Mouse (Mus musculus) neural tube, embryonic 15.5 days (tissue): Measurements from ENCODE around the gene Cenpo. TPM values are rescaled to one million over a fixed set of nuclear protein-coding genes. Genes with fewer than 3 reads are reported as not detected.

ENCODE experiments used
- ATAC-seq: fragments of 200-750 bp; cut with Nextera tagmentation; 2 replicates; pipeline ENCODE4 v1.8.0; 2017; ENCODE audit warnings: mild to moderate bottlenecking, moderate TSS enrichment, moderate library complexity; ENCODE audit not compliant: low FRiP score
- H3K27ac ChIP-seq: fragments of 300-500 bp; sonication (generic); replicated peaks from 2 replicates; pipeline ENCODE4 v1.5.1; 2015; ENCODE audit warnings: mild to moderate bottlenecking, inconsistent platforms
- H3K27me3 ChIP-seq: fragments of 300-500 bp; sonication (generic); replicated peaks from 2 replicates; pipeline ENCODE4 v1.6.1; 2015; ENCODE audit warnings: inconsistent platforms
- H3K36me3 ChIP-seq: fragments of 300-500 bp; sonication (generic); 2 replicates; pipeline ENCODE4 v1.6.1; 2015; ENCODE audit warnings: inconsistent platforms
- H3K4me1 ChIP-seq: fragments of 300-500 bp; sonication (generic); 2 replicates; pipeline ENCODE4 v1.6.1; 2015; ENCODE audit warnings: inconsistent platforms
- H3K4me2 ChIP-seq: fragments of 300-500 bp; sonication (generic); 2 replicates; pipeline ENCODE4 v1.6.1; 2015; ENCODE audit warnings: inconsistent platforms, mild to moderate bottlenecking, moderate library complexity
- H3K4me3 ChIP-seq: fragments of 300-500 bp; sonication (generic); replicated peaks from 2 replicates; pipeline ENCODE4 v1.5.1; 2015; ENCODE audit warnings: mild to moderate bottlenecking, inconsistent platforms
- H3K9ac ChIP-seq: fragments of 300-500 bp; sonication (generic); replicated peaks from 2 replicates; pipeline ENCODE4 v1.6.1; 2015; ENCODE audit warnings: mild to moderate bottlenecking, inconsistent platforms
- H3K9me3 ChIP-seq: fragments of 300-500 bp; sonication (generic); replicated peaks from 2 replicates; pipeline ENCODE4 v1.6.1; 2016; ENCODE audit warnings: inconsistent platforms
- WGBS: fragments of 180-500 bp; shearing (Covaris S2); methylation state at CpG from one replicate; pipeline ENCODE4 v1.1.7; 2015; ENCODE audit warnings: mixed read lengths; 5-methylcytosine and 5-hydroxymethylcytosine counted together
- polyA plus RNA-seq: library from polyadenylated mRNA; unstranded; fragments of >200 nt; fragmentation: Nextera tagmentation; extraction: Ambion mirVana; gene quantifications from 2 replicates; pipeline ENCODE4 v1.2.1, GENCODE M21; 2015

Gene Cenpo
- polyA plus RNA-seq, 1 experiment from 2014 or later, result 8.5 TPM

DNA sequence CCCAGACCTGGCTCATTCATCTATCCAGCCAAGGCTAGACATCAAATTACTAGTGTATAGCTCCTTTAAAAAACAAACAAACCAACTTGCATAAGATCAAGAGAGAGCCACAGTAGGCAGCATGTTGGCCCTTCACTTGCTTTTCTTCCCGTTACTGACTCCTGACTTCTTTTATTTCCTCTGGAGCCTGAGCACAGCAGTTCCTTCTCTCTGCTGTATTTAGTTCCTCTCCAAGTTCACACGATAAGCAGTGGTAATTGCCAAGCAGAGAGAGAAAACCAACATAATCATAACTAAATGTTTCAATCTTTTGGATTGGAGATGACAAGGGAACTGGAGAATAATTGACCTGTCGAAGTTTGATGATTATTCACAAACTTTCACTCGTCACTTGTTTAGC lies 1.3 kb downstream of the Cenpo start:
- H3K9me3 ChIP-seq, result no peaks in the 10 kb centered on the region
- H3K4me1 ChIP-seq, result peaks cover 19% of the 10 kb centered on the region
- H3K36me3 ChIP-seq, result peaks cover 7% of the 10 kb centered on the region
- H3K27ac ChIP-seq, result no peak overlapping the region
- H3K9ac ChIP-seq, result no peak overlapping the region; the same call in 1 of the 2 replicates
- WGBS, result 60% methylated on average over 4 of the region's 4 CpGs
- no peak overlapping the region for H3K4me3 ChIP-seq
- H3K27me3 ChIP-seq, result no peaks in the 10 kb centered on the region
- ATAC-seq, result no peak
- peak overlapping the region; percentile 86 for H3K4me2 ChIP-seq

DNA sequence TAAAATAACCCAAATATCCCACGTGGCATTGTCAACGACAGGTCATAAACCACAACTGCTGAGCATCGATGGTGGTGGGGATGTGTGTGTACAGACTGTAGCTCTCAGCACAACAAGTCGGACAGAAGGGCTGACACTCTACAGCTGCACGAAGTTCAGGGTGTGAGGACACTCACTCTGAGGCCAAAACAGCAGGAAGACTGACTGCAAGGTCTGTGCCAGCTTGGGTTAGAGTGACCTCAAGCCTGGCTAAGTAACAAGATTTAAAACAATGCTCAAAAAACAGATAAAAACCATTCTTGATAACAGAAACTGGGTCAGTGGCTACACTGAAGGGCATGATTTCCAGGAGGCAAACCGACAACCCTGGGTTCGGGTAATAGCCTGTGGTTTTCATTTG lies 3.9 kb downstream of the Cenpo start:
- Histone ChIP-seq H3K9ac (no peak overlapping the region), H3K36me3 (peaks cover 15% of the 10 kb centered on the region), H3K9me3 (no peaks in the 10 kb centered on the region), H3K4me3 (no peak overlapping the region), H3K4me2 (no peak overlapping the region), H3K27ac (no peak overlapping the region), H3K4me1 (peaks cover 19% of the 10 kb centered on the region), H3K27me3 (no peaks in the 10 kb centered on the region)
- 93% methylated on average over 7 of the region's 7 CpGs for WGBS
- no peak for ATAC-seq

DNA sequence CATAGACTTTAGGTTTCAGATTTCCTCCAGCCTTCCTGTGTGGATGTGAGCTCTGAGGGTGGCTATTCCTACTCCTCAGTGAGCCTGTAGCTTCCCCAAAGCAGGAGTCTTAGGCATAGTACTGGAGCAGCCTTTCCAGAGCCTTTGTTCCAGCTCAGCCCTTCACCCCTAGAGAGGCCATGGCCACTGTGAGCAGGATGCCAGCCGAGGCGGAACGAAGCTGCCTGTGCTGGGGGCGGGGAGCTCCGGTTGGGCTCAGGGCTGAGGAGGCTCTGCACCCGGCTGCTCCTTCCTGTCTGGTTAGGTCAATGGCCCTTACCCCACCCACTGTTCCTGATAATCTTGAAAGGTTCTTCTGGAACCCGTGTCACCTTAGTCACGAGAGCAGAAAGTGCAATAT lies 21.2 kb downstream of the Cenpo start:
- no peaks in the 10 kb centered on the region for H3K9me3 ChIP-seq
- no peaks in the 10 kb centered on the region for H3K27me3 ChIP-seq
- no peaks in the 10 kb centered on the region for H3K4me1 ChIP-seq
- no peak overlapping the region for H3K9ac ChIP-seq
- WGBS, result 86% methylated on average over 8 of the region's 8 CpGs
- no peak for ATAC-seq
- H3K4me2 ChIP-seq, result no peak overlapping the region
- no peak overlapping the region for H3K27ac ChIP-seq
- H3K4me3 ChIP-seq, result no peak overlapping the region
- peaks cover 74% of the 10 kb centered on the region for H3K36me3 ChIP-seq

DNA sequence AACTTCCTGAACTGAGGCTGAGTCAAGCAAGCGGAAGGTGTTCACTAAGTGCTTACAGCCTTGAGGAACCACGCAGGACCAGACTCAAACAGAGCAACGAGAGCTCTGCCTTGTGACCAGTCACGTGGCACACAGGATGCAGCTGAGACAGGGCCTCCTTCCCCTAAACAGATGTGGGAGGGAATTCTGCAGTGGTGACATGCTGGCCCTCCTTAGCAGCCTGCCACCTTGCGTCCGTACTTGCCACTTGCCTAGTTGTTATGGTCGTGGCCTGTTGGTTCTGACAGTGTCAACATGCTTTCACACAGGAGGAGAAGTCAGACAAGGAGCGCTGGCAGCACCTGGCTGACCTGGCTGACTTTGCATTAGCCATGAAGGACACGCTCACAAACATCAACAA lies 22.9 kb downstream of the Cenpo start:
- Histone ChIP-seq H3K9me3 (no peaks in the 10 kb centered on the region), H3K4me1 (no peaks in the 10 kb centered on the region), H3K4me2 (no peak overlapping the region), H3K27me3 (no peaks in the 10 kb centered on the region), H3K9ac (no peak overlapping the region), H3K4me3 (no peak overlapping the region), H3K27ac (no peak overlapping the region), H3K36me3 (peaks cover 82% of the 10 kb centered on the region)
- WGBS, result 92% methylated on average over 9 of the region's 9 CpGs
- ATAC-seq, result no peak

DNA sequence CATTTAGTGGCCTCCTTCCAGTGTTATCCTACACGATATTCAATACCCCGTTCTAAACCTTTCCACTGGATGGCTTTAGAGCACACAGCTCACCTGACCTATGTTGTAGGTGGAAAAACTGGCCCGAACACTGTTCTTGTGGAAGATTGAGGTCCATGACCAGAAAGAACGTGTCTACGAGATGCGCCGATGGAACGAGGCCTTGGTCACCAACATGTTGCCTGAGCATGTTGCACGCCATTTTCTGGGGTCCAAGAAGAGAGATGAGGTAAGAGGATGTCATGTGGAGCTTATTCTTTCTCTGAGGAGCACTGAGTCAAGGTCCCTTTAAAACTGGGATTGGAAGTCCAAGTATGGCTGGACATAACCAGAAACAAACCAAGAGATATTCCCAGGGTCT lies 24.9 kb downstream of the Cenpo start:
- 97% methylated on average over 9 of the region's 9 CpGs for WGBS

DNA sequence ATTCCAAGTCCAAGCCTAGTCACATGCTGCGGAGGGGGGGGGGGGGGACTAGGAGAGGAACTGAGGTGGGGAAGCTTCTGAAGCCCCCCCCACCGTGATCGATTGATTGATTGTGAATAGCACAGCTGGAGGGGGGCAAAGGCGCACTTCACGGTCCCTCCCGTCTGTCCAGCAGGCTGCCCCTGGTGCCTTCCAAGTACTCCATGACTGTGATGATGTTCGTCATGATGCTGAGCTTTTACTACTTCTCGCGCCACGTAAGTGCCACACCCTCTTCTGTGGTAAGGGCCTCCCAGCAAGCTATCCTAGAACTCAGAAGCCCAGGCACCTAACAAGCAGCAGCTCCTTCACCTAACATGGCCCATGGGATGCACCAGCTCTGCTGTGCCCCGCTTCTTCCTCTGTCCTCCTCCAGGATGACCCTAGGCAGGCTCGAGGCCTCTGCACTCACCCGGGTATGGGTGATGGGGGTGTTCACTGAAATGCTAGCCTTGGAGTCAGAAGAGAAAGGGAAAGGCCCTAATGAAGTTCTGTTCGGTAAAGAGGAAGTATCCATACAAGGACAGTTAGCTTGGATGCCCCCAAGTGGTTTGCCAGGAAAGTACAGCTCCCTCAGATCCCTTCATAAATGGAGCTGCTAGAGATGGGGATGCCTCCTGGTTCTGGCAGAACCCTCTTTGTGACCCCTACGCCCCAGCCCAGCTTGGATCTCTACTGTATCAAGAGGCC lies 25.5 kb downstream of the Cenpo start:
- WGBS, result 77% methylated on average over 15 of the region's 15 CpGs
- no peak; the same call in 1 of the 2 replicates for ATAC-seq
- H3K9me3 ChIP-seq, result no peaks in the 10 kb centered on the region
- H3K9ac ChIP-seq, result no peak overlapping the region
- peaks cover 77% of the 10 kb centered on the region for H3K36me3 ChIP-seq
- no peak overlapping the region for H3K4me3 ChIP-seq
- no peak overlapping the region for H3K27ac ChIP-seq
- H3K27me3 ChIP-seq, result no peaks in the 10 kb centered on the region
- no peak overlapping the region for H3K4me2 ChIP-seq
- no peaks in the 10 kb centered on the region for H3K4me1 ChIP-seq

More for the DNA sequence above, 24.9 kb downstream of the Cenpo start:
- no peak for ATAC-seq
- Histone ChIP-seq H3K36me3 (peaks cover 79% of the 10 kb centered on the region), H3K4me3 (no peak overlapping the region), H3K27me3 (no peaks in the 10 kb centered on the region), H3K27ac (no peak overlapping the region), H3K9ac (no peak overlapping the region), H3K9me3 (no peaks in the 10 kb centered on the region), H3K4me1 (no peaks in the 10 kb centered on the region), H3K4me2 (no peak overlapping the region)

DNA sequence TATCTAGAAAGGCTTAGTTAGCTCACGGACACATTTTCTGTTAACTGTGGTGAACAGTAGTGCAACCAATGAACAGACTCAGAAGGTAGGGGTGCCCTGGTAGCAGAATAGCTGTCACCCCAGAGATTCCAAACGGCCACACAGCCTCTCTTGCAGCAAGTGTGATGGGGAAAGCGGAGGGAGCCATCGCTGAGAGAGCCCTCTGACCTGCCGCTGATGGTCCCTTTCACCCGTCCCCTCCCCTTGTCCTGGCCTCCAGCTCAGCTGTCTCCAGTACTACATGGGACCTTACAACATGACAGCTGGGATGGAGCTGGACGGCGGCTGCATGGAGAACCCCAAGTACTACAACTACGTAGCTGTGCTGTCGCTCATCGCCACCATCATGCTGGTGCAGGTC lies 28.0 kb downstream of the Cenpo start:
- H3K36me3 ChIP-seq, result peaks cover 69% of the 10 kb centered on the region
- no peaks in the 10 kb centered on the region for H3K27me3 ChIP-seq

DNA sequence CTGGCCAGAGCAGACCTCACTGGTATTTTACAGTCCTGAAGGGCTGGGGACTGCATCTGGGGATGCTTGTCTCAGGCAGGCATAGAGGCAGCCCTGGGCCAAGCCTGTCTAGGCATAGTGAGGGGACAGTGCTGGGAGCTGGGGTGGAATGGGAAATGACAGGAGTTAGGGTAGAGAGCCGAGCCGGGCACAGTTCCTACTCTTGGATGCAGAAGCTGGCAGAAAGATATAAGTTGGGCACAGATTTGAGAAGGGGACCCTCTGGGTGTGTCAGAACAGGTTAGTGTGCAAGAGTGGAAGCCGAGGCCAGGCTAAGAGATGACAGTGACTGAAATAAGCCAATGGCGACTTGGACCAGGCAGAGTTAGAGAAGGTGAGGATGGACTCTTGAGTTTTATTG lies 31.9 kb downstream of the Cenpo start:
- no peak for ATAC-seq
- Histone ChIP-seq H3K36me3 (peaks cover 61% of the 10 kb centered on the region), H3K4me2 (no peak overlapping the region), H3K27me3 (no peaks in the 10 kb centered on the region), H3K27ac (no peak overlapping the region), H3K9ac (no peak overlapping the region), H3K9me3 (no peaks in the 10 kb centered on the region), H3K4me3 (no peak overlapping the region), H3K4me1 (no peaks in the 10 kb centered on the region)
- WGBS, result 96% methylated on average over 4 of the region's 4 CpGs

More for the DNA sequence above, 28.0 kb downstream of the Cenpo start:
- Histone ChIP-seq H3K9ac (no peak overlapping the region), H3K4me2 (no peak overlapping the region), H3K4me1 (no peaks in the 10 kb centered on the region), H3K27ac (no peak overlapping the region), H3K4me3 (no peak overlapping the region), H3K9me3 (no peaks in the 10 kb centered on the region)
- 95% methylated on average over 11 of the region's 11 CpGs for WGBS
- no peak for ATAC-seq

DNA sequence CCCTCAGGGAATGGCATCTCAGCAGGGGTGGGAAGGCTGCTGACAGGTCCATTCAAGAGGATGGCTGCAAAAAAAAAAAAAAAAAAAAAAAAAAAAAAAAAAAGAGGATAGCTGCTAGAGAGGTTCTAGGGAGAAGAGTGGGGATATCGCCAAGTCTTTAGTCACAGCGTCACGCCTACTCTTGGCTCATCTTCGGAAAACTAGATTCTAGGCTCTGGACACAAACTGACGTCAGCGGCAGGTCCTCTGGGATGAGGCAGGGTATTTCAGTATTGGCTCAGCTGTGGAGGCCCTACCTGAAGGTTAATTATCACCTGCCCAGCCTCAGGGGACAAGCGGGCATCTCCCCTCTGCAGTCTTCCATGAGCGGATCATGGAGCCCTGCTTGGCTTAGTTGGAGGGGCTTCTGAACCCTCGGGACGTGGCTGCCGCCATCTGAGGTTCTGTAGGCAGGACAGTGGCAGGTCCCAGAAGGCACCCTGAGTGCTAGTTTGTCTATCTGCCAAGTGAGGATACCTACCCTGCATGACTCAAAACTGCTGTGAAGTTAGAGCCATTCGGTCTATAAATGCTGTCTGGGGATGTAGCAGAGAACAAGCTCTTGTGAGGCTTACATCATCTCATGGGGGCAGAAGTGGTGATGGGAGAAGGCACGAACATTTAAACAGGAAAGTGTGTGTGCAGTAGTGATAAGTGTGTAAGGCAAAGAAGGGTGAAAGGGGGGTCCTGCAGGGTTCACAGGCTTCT lies 32.5 kb downstream of the Cenpo start:
- no peak overlapping the region for H3K9ac ChIP-seq
- ATAC-seq, result no peak
- 90% methylated on average over 13 of the region's 13 CpGs for WGBS
- H3K4me2 ChIP-seq, result no peak overlapping the region
- no peaks in the 10 kb centered on the region for H3K4me1 ChIP-seq
- no peaks in the 10 kb centered on the region for H3K9me3 ChIP-seq
- peaks cover 56% of the 10 kb centered on the region for H3K36me3 ChIP-seq
- H3K27ac ChIP-seq, result no peak overlapping the region
- H3K27me3 ChIP-seq, result no peaks in the 10 kb centered on the region
- no peak overlapping the region for H3K4me3 ChIP-seq

DNA sequence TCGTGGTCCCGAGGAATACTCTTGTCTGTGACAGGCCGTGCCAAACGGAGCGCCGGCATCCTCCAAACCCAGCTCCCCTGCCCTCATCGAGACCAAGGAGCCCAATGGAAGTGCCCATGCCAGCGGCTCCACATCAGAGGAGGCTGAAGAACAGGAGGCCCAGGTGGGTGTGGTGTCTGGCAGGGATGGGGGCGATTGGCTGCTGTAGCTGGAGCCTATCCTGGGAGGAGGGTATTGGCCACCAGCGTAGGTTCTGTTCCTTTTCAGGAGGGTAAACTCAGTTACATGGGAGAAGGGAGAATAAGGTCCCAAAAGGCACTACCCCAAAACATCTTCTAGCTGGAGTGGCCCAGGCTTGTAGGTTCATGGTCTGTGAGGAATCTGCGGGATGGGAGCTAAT lies 34.8 kb downstream of the Cenpo start:
- Histone ChIP-seq H3K4me3 (no peak overlapping the region), H3K4me1 (no peaks in the 10 kb centered on the region), H3K27ac (no peak overlapping the region), H3K9ac (no peak overlapping the region), H3K4me2 (no peak overlapping the region), H3K36me3 (peaks cover 37% of the 10 kb centered on the region), H3K27me3 (no peaks in the 10 kb centered on the region), H3K9me3 (no peaks in the 10 kb centered on the region)
- no peak for ATAC-seq
- WGBS, result 95% methylated on average over 11 of the region's 11 CpGs

DNA sequence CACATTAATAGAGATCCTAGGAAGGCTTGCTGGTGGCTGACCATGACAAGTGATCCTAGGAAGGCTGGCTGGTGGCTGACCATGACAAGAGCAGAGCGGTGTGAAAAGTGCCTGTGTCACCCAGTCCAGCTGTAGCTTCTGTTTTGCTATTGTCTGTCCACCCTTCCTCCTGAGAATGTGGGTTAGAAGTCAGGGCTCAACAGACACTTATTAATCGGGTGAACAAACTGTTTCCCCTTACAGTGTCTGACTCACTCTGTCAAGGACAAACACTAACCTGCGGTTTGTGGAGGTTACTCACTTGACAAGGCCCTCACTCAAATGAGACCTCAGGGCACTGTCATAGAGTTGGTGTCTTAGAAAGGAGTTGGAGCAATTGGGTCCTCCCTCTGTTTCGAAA lies 35.4 kb downstream of the Cenpo start:
- ATAC-seq, result no peak
- Histone ChIP-seq H3K27me3 (no peaks in the 10 kb centered on the region), H3K4me1 (no peaks in the 10 kb centered on the region), H3K27ac (no peak overlapping the region), H3K9me3 (no peaks in the 10 kb centered on the region), H3K36me3 (peaks cover 34% of the 10 kb centered on the region), H3K4me3 (no peak overlapping the region), H3K4me2 (no peak overlapping the region), H3K9ac (no peak overlapping the region)
- WGBS, result 95% methylated on average over 4 of the region's 4 CpGs

DNA sequence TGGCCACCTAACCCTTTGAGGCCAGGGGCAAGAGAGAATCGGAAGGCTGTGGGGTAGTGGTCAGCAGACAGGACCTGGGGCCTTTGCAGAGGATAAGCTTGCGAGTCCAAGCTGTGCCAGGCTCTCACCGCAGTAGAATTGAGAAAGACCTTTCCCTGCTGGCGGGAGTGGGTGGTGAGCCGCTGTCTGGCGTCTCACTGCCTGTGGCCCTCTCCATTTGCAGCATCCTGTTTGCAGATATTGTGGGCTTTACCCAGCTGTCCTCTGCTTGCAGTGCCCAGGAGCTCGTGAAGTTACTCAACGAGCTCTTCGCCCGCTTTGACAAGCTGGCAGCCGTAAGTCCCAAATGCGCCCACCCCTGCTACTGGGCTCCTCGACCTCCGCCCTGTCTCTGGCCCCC lies 39.5 kb downstream of the Cenpo start:
- Histone ChIP-seq H3K27ac (no peak overlapping the region), H3K27me3 (no peaks in the 10 kb centered on the region), H3K9me3 (no peaks in the 10 kb centered on the region), H3K4me3 (no peak overlapping the region), H3K4me2 (no peak overlapping the region), H3K9ac (no peak overlapping the region), H3K4me1 (peaks cover 4% of the 10 kb centered on the region), H3K36me3 (peaks cover 15% of the 10 kb centered on the region)
- WGBS, result 94% methylated on average over 14 of the region's 14 CpGs
- no peak for ATAC-seq
